Mouse (Mus musculus): Measurements from ENCODE around the gene Selenon. TPM values are rescaled to one million over a fixed set of nuclear protein-coding genes. Genes with fewer than 3 reads are reported as not detected.

The Selenon gene
- total RNA-seq, 1 experiment from 2014 or later: 9.7 TPM

DNA sequence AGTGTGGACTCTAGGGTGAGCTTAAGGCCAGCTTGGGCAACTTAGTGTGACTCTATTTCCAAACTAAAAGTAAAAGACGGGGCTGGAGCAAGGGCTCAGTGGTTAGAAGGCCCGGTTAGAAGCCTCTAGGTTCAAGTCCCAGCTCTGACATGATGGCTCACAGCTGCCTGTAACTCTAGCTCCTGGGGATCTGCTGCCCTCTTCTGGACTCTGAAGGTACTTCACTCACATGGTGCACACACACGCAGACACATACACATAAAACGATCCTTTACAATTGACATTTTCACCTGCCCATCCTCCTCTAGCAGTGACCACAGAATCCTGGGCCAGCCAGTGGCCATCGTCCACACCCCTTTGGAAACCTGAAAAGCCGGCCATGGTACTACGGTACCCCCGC lies 2.1 kb downstream of the Selenon start:
- ATAC-seq (replicated peaks; ENCODE audit: low read depth, poor library complexity, severe bottlenecking): no peak

DNA sequence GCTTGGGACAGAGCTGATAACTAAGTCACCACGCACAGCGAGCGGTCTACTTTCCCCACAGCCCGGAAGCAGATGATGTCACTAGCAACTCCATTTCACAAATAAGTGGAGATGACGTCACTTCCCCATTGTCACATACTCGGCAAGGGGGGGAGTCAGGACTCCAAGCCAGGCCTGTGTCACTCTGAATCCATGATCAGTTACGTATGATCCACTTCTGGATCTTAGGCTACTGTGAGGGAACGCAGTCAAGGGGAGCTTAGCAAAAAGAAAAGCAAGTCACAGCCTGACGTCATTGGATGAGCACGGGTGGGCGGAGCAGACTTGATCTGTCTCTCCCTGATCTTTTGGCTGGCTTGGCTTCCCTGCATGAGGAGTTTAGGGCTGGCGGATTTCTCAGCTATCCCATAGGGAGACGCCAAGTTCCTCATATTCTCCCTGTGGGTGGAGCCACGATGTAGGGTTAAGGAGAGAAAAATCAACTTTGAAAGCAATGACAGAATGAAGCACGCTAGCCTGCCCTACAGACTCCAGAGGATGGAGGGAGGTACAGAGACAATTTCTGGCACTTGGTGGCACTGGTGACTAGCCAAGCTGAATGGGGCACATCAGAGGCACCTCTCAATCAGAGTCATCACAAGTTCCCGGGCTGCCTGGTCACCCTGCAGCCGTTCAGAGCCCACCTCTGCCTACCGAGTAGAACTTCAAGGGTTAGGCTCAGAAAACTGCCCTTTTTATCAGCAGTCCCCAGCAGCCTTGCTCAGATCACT lies 3.6 kb downstream of the Selenon start:
- ATAC-seq (replicated peaks; ENCODE audit: low read depth, poor library complexity, severe bottlenecking): peak; percentile 55

- ATAC-seq (replicated peaks; ENCODE audit: low read depth, poor library complexity, severe bottlenecking): no peak
Measured at GRCm38 (mm10) chr4:134546814-134547705, 4.9 kb downstream of the Selenon start.

GRCm38 (mm10) chr4:134543261-134543660 lies 8.7 kb downstream of the Selenon start:
- peak; percentile 74 for ATAC-seq (replicated peaks; ENCODE audit: low read depth, poor library complexity, severe bottlenecking)

- ATAC-seq (replicated peaks; ENCODE audit: low read depth, poor library complexity, severe bottlenecking): no peak
Measured at GRCm38 (mm10) chr4:134542726-134543125, 9.2 kb downstream of the Selenon start.

DNA sequence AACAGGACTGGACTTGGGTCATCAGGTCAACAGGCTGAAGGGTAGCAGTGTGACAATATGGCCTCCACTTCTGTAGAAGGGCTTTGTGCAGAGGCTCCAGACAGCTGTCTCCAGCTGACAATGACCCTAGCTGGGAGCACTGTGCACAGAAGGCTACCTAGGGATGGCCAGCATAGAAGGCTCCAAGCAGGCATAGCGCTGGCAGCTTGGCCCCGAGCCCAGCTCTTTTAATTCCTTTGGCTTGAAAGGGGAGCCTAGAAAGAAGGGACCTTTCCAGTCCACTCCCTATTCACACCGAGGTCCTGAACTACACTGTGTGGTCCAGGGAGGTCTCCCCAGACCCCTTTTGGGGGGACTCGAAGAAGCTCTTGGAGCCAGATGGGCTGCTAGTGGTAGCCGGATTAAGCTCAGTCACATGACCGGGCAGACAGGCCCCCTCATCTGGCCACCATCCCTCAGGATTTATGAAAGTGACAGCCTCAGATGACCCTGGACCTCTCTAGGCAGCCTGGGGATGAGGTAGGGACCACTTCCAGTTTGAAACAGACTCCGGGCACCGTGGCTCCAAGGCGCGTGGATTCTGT lies 12.9 kb downstream of the Selenon start:
- ATAC-seq (replicated peaks; ENCODE audit: low read depth, poor library complexity, severe bottlenecking): no peak

- no peak for ATAC-seq (replicated peaks; ENCODE audit: low read depth, poor library complexity, severe bottlenecking)
Measured at GRCm38 (mm10) chr4:134535787-134536151, 16.2 kb downstream of the Selenon start.

- peak; percentile 94 for ATAC-seq (replicated peaks; ENCODE audit: low read depth, poor library complexity, severe bottlenecking)
Measured at GRCm38 (mm10) chr4:134534932-134535786, 16.8 kb downstream of the Selenon start, which contains the start of gene Mtfr1l. Mtfr1l (minus strand) TSS chr4:134535387.

- ATAC-seq (replicated peaks; ENCODE audit: low read depth, poor library complexity, severe bottlenecking): peak; percentile 38
Measured at GRCm38 (mm10) chr4:134534124-134534886, 17.7 kb downstream of the Selenon start.

DNA sequence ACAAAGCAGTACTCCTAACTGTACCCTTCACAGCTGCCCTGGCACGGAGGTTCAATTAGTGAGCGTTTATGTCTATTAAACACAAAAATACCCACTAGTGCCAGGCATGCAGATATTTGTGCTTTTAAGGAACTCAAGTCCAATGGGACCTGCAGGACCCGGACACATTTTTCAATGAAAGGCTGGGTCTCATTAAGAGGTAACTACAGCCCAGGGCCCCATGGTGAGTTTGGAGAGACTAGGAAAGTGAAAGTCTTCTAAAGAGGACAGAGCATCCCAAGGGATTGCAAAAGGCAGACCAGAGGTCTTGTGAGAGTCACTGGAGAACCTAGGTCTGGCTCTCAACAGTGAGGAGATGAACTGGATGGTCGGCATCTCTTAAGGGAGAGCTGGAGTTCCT lies 18.5 kb downstream of the Selenon start:
- no peak for ATAC-seq (replicated peaks; ENCODE audit: low read depth, poor library complexity, severe bottlenecking)

GRCm38 (mm10) chr4:134532928-134533327 lies 19.0 kb downstream of the Selenon start:
- no peak for ATAC-seq (replicated peaks; ENCODE audit: low read depth, poor library complexity, severe bottlenecking)

DNA sequence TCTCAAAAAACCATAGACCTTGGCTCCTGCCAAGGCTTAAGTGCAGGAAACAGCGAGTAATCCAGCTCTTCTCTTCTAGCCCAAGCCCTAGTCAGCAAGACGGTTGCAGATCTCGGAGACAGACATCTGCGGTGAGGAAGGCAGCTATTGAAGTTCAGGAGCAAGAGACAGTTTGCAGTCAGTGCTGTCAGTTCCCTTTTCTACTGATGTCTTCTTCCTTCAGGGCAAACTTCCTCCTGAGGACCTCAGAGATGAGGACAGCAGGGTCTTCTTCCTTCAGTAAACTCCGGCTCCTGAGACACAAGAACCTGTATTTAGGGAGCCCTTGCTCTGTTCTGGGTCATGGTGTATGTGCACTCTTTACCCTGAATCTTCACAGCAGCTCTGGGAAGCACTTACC lies 25.7 kb downstream of the Selenon start:
- peak; percentile 58; the same call in 1 of the 2 replicates for ATAC-seq (replicated peaks; ENCODE audit: low read depth, poor library complexity, severe bottlenecking)

DNA sequence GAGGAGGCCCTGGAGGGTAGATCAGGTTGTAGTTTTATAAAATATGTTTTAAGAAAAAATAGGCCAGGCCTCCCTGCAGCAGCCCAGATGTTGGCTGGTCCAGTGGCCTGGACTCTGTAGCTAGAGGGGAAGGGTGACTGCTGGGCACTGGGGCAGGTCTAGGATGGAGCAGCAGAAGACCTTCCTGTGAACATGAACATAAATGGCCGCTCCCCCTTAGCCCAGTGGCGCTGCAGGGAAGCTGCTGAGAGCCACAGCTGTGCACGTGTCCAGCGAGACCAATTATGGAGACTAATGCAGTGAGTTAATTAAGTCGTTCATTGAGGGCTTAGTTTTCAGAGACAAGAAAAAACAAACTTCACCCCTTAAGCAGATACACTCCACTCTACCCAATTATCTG lies 26.2 kb downstream of the Selenon start:
- ATAC-seq (replicated peaks; ENCODE audit: low read depth, poor library complexity, severe bottlenecking): no peak

DNA sequence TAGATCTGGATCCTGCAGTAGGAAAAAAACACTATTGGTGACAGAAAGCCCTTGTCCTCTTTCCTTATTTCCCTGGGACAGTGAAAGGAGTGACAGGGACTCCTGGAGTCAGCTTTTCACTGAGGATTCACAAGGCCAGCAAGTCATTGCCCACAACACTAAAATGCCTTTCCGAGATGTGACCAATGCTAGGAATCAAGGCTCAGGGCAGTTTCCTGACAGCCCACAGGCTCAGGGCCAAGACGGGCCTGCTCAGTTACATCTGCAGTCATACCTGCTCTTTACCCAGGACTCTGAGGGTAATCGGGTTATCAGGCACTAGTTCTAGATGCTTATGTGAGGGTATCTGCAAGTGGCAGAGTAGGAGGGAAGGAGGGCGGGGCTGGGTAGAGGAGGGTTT lies 28.5 kb downstream of the Selenon start:
- ATAC-seq (replicated peaks; ENCODE audit: low read depth, poor library complexity, severe bottlenecking): no peak

DNA sequence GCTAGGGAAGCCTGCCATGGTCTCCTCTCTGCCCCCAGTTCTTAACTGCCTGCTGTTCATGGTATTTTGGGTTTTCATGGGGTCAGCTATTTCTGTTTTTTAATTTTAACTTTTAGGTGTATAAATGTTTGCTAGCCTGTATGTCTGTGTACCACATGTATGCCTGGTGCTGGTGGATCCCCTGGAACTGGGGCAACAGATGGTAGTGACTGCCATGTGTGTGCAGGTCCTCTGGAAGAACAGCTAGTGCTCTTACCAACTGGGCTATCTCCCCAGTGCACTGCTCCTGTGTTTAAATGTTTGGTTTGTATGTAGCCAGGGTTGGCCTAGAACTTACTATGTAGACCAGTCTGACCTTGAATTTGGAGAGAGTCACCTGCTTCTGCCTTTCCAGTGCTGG lies 32.7 kb downstream of the Selenon start:
- ATAC-seq (replicated peaks; ENCODE audit: low read depth, poor library complexity, severe bottlenecking): no peak

DNA sequence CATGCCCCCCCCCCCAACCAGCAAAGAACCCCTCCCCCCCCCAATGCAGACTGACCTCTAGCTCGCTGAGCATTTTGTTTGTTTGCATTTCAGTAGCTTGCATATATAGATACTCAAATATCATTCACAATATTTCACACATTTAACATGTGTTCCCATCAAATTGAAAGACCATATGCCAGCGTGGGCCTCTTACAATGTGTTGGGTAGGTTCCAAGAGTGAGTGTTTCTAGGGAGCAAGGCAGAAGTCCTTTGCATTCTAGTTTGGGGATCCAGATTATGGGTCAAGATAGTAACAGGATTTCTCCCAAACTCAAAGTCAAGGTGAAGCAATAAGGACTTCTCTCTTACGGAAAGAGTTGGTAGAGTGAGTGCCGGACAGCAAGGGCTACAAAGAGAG lies 33.4 kb downstream of the Selenon start:
- ATAC-seq (replicated peaks; ENCODE audit: low read depth, poor library complexity, severe bottlenecking): no peak

- ATAC-seq (replicated peaks; ENCODE audit: low read depth, poor library complexity, severe bottlenecking): no peak
Measured at GRCm38 (mm10) chr4:134517719-134518118, 34.2 kb downstream of the Selenon start.

DNA sequence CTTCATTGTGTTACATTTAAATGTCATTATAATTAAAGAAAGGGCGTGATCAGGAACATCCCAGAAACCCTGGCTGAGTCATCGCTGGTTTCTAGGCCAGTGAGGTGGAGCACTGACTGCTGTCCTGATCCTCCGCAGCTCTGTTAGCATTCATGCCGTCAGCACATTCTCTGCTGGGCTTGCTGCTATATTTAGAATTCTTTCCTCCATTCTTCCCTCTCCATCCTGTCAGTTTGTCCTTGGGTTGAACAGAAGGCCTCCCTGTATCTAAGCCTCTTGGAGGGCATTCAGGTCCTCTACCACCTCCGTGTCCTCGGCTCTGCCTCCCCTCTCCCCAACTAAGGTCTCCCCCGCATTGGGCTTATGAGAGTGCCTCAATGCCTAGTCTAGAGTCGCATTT lies 35.0 kb downstream of the Selenon start:
- no peak for ATAC-seq (replicated peaks; ENCODE audit: low read depth, poor library complexity, severe bottlenecking)

- ATAC-seq (replicated peaks; ENCODE audit: low read depth, poor library complexity, severe bottlenecking): no peak
Measured at GRCm38 (mm10) chr4:134515614-134516013, 36.4 kb downstream of the Selenon start.

Measured in common myeloid progenitor, adult 5-6 weeks (primary cell).